13 mouse cellular contexts compared by ENCODE assay signal in genomic region chr15:88505491-88506119, GRCm38 (mm10).
"Had no signal": no experiment of that assay in that cellular context is flagged by ENCODE, and none has a peak within 500 bp of the region (broad histone marks: within the 10 kb centered on the region; RNA-seq: fewer than 3 reads in every experiment).

No protein-coding gene starts in this region.

- H3K4me3 ChIP-seq: limb, embryonic 13.5 days; neural tube, embryonic 12.5 days; stomach, embryonic 15.5 days had no signal

- H3K4me1 ChIP-seq: limb, embryonic 13.5 days; neural tube, embryonic 12.5 days; stomach, embryonic 15.5 days had no signal

- H3K27ac ChIP-seq: kidney, postnatal 0 days; limb, embryonic 13.5 days; liver, embryonic 14.5 days; neural tube, embryonic 12.5 days; stomach, embryonic 15.5 days had no signal

- H3K27me3 ChIP-seq: limb, embryonic 13.5 days; neural tube, embryonic 12.5 days; stomach, embryonic 15.5 days had no signal

- DNase-seq: kidney, adult 9 months; kidney, postnatal 36 days; layer of hippocampus, adult 9-11 months; layer of hippocampus, postnatal 36 days; lung, adult 18-20 months; right cerebral cortex, postnatal 14 days; thymus, adult 2 months; thymus, postnatal 25 days had no signal

- H3K9me3 ChIP-seq: limb, embryonic 13.5 days; neural tube, embryonic 12.5 days; stomach, embryonic 15.5 days had no signal

- H3K36me3 ChIP-seq: limb, embryonic 13.5 days; neural tube, embryonic 12.5 days; stomach, embryonic 15.5 days had no signal

- H3K4me2 ChIP-seq: limb, embryonic 13.5 days; neural tube, embryonic 12.5 days; stomach, embryonic 15.5 days had no signal

- H3K9ac ChIP-seq: limb, embryonic 13.5 days; liver, embryonic 14.5 days; neural tube, embryonic 12.5 days; stomach, embryonic 15.5 days had no signal
